Mouse (Mus musculus): ENCODE measurements around the gene Shmt2. TPM values are rescaled to one million over a fixed set of nuclear protein-coding genes. Genes with fewer than 3 reads are reported as not detected.
A peak's percentile ranks its signal among the peaks of the same experiment; 100 is the strongest.

The Shmt2 gene
- total RNA-seq, 2 experiments from 2014 or later = 22.7 to 28.9 TPM

GRCm38 (mm10) chr10:127515271-127515982 lies 6.8 kb downstream of the Shmt2 start:
- intact Hi-C loops (cut with DNase I) = no loop called here
- no peak for TF ChIP-seq CTCF (IDR thresholded peaks at IDR 0.05)
- no peak for DNase-seq
- H3K27ac ChIP-seq = peak overlapping the region; percentile 78
- peak overlapping the region; percentile 63 for H3K4me3 ChIP-seq

DNA sequence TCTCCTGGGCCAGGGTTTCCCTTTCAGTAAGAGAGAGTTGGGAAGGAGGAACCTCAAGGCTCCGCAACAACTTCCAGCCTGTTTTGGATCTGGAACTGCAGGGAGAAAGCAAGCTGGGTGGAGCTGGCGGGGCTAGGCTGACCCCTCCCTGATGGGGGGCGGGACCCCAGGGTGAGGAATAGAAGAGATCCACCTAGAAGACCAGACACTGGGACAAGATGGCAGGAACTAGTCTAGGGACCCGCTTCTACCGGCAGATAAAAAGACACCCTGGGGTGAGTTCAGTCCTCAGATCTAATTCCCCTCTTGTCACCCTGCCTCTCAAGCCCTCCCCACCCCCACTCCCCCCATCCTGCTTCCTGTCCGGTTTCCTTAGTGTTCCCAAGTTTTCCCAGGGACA lies 7.5 kb downstream of the Shmt2 start, which contains the start of gene Ndufa4l2:
TSS of gene Ndufa4l2 (plus strand) at position 204 of the 400 bp plus-strand sequence.
- no peak for TF ChIP-seq CTCF (IDR thresholded peaks at IDR 0.05)
- intact Hi-C loops (cut with DNase I) = no loop called here
- peak; percentile 79 for DNase-seq
- Histone ChIP-seq H3K4me3 (peak within 1 kb of the TSS; percentile 63), H3K27ac (peak within 1 kb of the TSS; percentile 78)

- intact Hi-C loops (cut with DNase I) = no loop called here
- H3K4me3 ChIP-seq = peak overlapping the region; percentile 63
- DNase-seq = no peak
- peak overlapping the region; percentile 78 for H3K27ac ChIP-seq
- no peak for TF ChIP-seq CTCF (IDR thresholded peaks at IDR 0.05)
Measured at GRCm38 (mm10) chr10:127514111-127514698, 8.0 kb downstream of the Shmt2 start.

- Histone ChIP-seq H3K4me3 (peak overlapping the region; percentile 83), H3K27ac (peak overlapping the region; percentile 68)
- intact Hi-C loops (cut with DNase I) = loop anchor here (1.0 kb wide), 1 partner anchor 23 kb away; no protein-coding TSS in a partner anchor
- no peak for TF ChIP-seq CTCF (IDR thresholded peaks at IDR 0.05)
- no peak for DNase-seq
Measured at GRCm38 (mm10) chr10:127513501-127514091, 8.6 kb downstream of the Shmt2 start.

- Histone ChIP-seq H3K27ac (peak overlapping the region; percentile 68), H3K4me3 (peak overlapping the region; percentile 83)
- no peak for TF ChIP-seq CTCF (IDR thresholded peaks at IDR 0.05)
- DNase-seq = peak; percentile 94
- intact Hi-C loops (cut with DNase I) = loop anchor here (1.0 kb wide), 1 partner anchor 23 kb away; no protein-coding TSS in a partner anchor
Measured at GRCm38 (mm10) chr10:127512813-127513212, 9.4 kb downstream of the Shmt2 start.

DNA sequence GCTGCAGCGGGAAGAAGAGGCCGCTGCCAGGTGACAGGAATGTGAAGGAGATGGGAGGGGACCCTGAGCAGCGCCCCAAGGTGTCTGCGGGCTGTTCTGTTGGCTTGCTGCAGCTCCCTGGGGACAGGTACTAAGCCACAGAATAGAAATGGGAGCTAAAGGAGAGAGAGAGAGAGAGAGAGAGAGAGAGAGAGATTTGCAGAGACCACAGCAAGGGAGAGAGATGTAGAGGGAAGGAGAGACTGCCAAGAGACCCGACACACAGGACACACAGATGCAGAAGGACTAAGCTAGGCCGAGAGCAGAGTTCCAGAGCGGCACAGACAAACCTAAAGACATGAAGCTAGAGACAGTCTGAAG lies 10.0 kb downstream of the Shmt2 start:
- Histone ChIP-seq H3K4me3 (peak overlapping the region; percentile 83), H3K27ac (peak overlapping the region; percentile 50)
- TF ChIP-seq CTCF (IDR thresholded peaks at IDR 0.05) = no peak
- intact Hi-C loops (cut with DNase I) = no loop called here
- no peak for DNase-seq

- peak; percentile 64 for DNase-seq
- peak overlapping the region; percentile 83 for H3K4me3 ChIP-seq
- intact Hi-C loops (cut with DNase I) = no loop called here
Measured at GRCm38 (mm10) chr10:127511634-127512306, 10.5 kb downstream of the Shmt2 start.

GRCm38 (mm10) chr10:127510895-127511617 lies 11.2 kb downstream of the Shmt2 start:
- Histone ChIP-seq H3K27ac (no peak overlapping the region), H3K4me3 (peak overlapping the region; percentile 83)
- intact Hi-C loops (cut with DNase I) = no loop called here
- no peak for DNase-seq
- no peak for TF ChIP-seq CTCF (IDR thresholded peaks at IDR 0.05)

More at GRCm38 (mm10) chr10:127511634-127512306, 10.5 kb downstream of the Shmt2 start:
- peak overlapping the region; percentile 50 for H3K27ac ChIP-seq
- TF ChIP-seq CTCF (IDR thresholded peaks at IDR 0.05) = peak; percentile 48

DNA sequence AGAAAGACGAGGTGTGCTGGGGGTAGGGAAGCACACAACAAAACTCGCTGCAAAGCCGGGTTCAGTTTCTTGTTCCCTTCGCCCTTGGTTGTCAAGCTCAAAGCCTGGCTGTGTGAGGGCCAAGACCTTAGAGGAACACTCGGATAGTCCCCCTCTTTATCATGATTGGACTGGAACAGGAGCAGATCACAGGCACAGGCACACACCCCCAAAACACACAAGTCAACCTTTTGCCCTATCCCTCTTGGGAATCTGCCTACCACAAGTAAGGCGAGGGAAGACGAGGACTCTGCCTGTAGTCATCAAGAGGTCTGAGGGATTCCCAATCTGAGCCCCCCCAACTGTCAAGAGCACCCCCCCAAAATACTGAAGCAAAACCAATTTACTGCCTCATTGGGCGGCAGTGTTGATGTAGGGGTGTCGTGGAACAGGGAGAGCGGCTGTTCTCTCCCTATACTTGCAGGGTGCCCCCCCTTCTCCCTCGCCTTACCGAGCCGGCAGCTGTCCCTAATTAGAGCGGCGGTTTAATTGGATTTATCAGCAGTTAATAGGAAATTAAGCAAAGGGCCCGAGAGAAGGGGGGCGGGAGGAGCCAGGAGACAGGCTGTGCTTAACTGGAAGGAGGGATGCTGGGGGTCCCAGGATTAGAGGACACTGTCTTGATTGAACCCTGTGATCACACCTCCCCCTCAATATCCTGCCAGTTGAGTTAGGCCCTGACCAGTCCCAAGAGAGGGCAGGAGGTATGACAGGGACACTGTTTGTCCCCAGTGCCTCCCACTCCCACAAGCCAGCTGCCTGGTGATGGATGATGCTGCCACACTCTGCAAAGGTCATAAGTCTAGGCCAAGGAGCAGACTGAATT lies 12.2 kb downstream of the Shmt2 start:
- DNase-seq = no peak
- TF ChIP-seq CTCF (IDR thresholded peaks at IDR 0.05) = no peak
- peak overlapping the region; percentile 66 for H3K4me3 ChIP-seq
- intact Hi-C loops (cut with DNase I) = no loop called here
- no peak overlapping the region; the same call in 1 of the 2 replicates for H3K27ac ChIP-seq

GRCm38 (mm10) chr10:127509051-127509836 lies 13.0 kb downstream of the Shmt2 start:
- intact Hi-C loops (cut with DNase I) = no loop called here
- peak; percentile 88 for DNase-seq
- Histone ChIP-seq H3K4me3 (peak overlapping the region; percentile 66), H3K27ac (peak overlapping the region; percentile 48; the same call in 1 of the 2 replicates)
- TF ChIP-seq CTCF (IDR thresholded peaks at IDR 0.05) = peak; percentile 68

Data from gastrocnemius, adult 2 months (tissue).